Mouse (Mus musculus) adrenal gland, postnatal 25 days (tissue): ENCODE data around the gene Siah2. TPM values are rescaled to one million over a fixed set of nuclear protein-coding genes. Genes with fewer than 3 reads are reported as not detected.

Source experiments
- DNase-seq: peaks from one replicate; pipeline ENCODE4 v3.0.0; 2021; ENCODE audit warnings: mixed read lengths
- long read RNA-seq: library from polyadenylated mRNA; stranded (forward); transcript quantifications from one replicate; pipeline ENCODE4 v2.0.0, GENCODE M21; 2021
- total RNA-seq: library from RNA; stranded (reverse); gene quantifications from 2 replicates; pipeline ENCODE4 v1.2.3, GENCODE M21; 2021

The Siah2 gene
- 20.2 and 20.5 TPM in 2 replicates for total RNA-seq
- long read RNA-seq, transcript Siah2-201 (2 exons, 2,511 nt): major isoform, 24 of 32 reads
- long read RNA-seq, partial matches to known transcripts: 0 of 32 reads
- long read RNA-seq, other reads (novel, unspliced or antisense): 8 of 32 reads

- peak; percentile 91 for DNase-seq
Observed at GRCm38 (mm10) chr3:58691997-58692721, at the start of gene Siah2. TSS of gene Siah2 (minus strand) at chr3:58692400.

- DNase-seq: no peak
Observed at GRCm38 (mm10) chr3:58739536-58739935, 47.3 kb upstream of the Siah2 start.

GRCm38 (mm10) chr3:58738346-58739089, 46.3 kb upstream of the Siah2 start:
- no peak for DNase-seq

DNA sequence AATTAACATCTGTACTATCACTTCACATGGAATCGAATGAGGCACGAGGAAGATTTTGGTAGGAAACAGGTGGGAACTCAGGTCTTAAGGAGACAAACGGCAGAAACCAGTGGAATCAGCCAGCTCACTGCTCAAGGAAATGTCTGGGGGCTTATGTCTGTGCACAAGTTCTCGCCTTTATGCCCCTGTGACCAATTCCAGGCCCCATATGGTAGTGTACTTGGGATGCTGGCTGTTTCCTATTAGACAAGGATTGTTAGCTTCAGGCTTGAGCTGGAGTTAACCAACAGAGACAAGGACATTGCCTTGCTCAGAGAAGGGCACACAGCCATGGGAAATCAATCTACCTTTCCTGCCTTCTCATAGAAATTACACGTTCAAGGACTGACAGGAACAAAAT, 39.3 kb upstream of the Siah2 start:
- DNase-seq: no peak

GRCm38 (mm10) chr3:58730580-58730979, 38.4 kb upstream of the Siah2 start:
- DNase-seq: no peak

DNA sequence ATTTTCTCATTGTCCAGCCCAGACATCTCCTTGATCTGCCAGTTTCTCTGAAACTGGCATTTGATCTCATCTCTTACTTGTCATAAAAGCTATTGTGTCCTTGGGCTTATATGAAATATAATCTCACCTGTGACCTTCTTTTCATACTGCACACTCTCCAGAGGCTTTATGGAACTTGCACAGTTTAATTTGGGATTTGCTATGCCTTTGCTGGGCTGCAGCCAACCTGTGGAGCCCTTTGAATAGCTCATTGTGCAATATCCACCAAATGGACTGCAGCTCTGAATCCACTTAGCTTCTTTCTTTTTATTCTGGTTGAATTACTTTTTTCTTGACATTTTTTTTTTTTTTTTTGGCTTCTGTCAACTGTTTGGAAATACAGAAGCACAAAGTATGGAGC, 37.3 kb upstream of the Siah2 start:
- peak; percentile 21 for DNase-seq

DNA sequence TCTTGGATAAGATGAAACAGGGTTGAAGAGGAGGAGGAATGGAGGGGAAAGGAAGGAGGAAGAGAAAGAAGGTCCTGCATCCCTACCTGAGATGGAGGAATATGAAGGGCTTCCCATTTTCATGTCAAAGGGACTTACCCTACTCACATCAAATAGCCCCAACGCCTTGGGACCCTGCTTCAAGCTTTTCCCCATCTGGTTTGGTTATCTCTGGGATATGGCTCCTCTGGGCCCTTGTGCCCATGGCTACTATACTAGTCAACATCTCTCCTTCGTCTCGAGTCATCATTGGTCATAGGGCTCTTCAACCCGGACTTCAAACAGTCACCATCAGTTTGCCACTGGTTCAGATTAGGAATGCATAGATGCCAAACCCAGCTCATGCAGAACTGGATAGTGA, 35.4 kb upstream of the Siah2 start:
- DNase-seq: no peak

DNA sequence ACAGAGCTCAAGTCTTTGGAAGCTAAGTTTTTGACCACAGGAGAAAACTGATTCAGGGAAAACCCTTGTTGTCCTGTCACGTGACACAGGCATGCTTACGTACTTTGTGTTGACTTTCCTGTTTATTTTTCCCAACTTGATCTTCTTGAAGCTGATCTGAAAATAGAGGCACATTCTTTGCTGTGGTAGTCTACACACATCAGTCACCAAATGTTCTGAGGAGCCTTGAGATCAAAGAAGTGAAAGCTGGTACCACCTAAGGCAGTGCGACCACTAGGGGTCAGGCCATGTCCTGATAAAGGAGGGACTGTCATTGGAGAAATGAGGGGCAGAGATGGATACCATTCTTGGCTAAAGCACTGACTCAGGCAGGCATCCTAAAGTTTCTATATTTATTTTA, 34.8 kb upstream of the Siah2 start:
- peak; percentile 55 for DNase-seq

DNA sequence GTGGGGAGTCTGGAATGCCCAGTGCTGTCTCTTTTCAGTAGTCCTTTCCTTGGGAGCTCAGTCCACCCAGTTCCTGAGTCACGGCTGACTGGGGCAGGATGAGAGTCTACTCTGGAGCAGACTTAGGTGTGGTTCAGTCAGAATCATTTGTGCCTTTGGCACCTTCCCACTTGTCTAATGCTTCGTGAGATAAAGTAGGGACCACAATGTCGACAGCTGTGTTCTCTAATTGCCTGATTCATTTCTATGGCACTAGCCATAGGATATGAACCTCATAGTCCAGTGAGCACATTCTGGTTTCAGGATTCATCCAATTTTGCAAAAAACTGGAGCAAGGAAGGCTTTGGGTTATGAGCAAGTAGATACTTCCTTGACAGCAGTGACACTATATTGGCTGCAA, 34.2 kb upstream of the Siah2 start:
- no peak for DNase-seq

- DNase-seq: no peak
Observed at GRCm38 (mm10) chr3:58724815-58725214, 32.6 kb upstream of the Siah2 start.

DNA sequence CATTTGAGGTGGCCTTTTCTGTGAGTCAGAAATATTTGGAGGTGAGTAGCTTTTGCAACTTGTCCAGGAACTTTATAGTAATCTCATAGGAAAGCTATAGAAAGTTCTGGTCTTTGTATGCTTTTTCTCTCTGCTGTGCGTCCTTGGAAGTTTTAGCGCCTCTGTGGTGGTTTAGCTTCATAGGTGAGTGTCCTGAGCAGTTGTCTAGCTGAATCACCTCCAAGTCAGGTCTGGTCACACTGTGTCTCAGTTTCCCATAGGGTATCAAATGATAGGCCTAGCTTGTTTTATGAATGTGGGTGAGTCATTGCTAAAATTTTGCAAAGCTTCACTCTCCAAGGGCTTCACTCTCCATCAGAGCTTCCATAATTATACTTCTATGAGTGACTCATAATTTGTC, 31.5 kb upstream of the Siah2 start:
- DNase-seq: no peak

DNA sequence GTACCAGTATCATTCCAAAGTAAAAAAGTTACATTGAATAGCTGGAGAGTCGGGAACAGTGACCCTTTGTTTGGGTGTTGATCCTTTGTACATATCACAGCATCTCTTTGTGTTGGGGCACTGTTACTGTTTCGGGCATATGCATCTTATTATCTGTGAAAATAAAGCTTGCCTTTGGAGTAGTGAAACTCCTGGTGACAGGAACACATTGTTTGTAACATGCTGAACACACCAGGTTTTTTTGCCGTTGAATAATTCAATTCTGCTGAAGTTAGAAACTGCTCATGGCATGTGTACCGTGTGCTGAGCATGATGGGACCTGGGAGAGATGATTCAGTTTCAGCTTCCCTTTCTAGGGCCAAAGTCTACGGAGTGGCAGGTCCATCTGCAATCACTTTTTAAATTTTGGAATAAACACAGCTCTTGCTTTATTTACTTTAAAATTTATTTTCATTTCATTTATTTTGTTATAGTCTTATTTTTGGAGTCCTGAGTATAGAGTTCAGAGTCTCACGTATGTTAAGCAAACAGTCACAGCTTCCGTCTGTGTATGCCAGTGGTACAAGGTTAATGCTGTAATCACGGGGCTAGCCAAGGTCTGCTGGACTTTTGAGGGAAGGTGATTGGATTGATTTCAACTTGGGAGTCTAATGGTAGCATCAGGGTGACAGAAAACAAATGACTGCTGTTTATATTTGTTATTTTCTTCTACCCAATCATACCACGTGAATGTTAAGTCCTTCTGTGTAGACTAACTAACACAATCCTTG, 27.4 kb upstream of the Siah2 start:
- DNase-seq: no peak

DNA sequence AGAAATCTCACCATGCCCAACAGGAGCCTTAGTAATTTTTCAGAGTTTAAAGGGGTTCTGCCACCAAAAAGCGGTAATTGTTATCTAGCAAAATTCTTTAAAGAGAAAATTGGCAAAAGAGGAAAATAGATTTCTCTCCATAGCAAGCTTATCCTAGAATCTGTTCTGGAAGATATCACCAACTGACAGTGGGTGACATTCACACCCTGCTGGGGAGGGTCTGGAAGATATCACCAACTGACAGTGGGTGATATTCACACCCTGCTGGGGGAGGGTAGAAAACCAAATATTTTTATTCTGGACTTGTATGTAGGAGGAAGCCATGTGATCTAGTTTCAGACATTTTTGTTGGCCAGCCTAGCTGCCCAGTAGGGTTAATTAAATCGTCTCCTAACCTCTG, 24.5 kb upstream of the Siah2 start:
- no peak for DNase-seq

- no peak for DNase-seq
Observed at GRCm38 (mm10) chr3:58714767-58715166, 22.6 kb upstream of the Siah2 start.

- peak; percentile 13 for DNase-seq
Observed at GRCm38 (mm10) chr3:58714034-58714433, 21.8 kb upstream of the Siah2 start.

DNA sequence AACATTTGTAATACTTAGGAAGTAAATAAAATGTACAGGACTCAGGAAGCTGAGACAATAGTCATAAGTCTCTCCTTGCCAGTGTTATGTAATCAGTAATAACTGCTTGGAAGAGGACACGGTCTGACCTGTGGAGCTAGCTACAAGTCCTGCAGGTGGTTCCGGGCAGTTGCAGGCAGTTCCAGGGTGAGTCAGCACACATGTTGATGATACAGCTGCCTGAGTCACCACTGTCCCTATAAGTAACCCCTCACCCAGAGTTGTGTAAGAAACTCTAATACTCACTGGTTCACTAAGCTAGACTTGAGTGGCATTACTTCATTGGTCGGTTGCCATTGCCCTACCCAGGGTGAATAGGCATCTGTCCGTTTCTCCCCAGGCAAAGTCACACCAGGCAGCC, 21.0 kb upstream of the Siah2 start:
- no peak for DNase-seq

- DNase-seq: no peak
Observed at GRCm38 (mm10) chr3:58704547-58704946, 12.3 kb upstream of the Siah2 start.

- DNase-seq: no peak
Observed at GRCm38 (mm10) chr3:58703748-58704147, 11.5 kb upstream of the Siah2 start.

- DNase-seq: no peak
Observed at GRCm38 (mm10) chr3:58702329-58702728, 10.1 kb upstream of the Siah2 start.

- DNase-seq: no peak
Observed at GRCm38 (mm10) chr3:58701441-58701840, 9.2 kb upstream of the Siah2 start.

DNA sequence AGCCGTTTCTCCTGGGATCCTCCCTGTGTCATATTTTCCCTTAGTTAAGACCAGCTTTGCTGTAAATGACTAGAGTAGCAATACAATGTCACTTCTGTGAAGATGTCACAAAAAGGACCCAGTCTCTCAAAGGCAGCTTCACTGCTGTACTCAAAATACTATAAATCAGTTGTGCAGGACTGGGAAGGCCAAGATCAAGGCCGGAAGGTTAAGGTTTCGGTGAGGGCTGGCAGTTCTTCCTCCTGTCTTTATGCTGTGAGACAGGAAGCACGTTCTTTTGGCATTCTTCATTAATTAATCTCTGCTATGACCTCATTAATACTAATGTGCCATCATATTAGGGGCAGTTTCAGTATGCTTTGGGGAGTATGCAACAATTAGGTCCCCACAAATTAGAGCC, 5.7 kb upstream of the Siah2 start:
- DNase-seq: no peak

DNA sequence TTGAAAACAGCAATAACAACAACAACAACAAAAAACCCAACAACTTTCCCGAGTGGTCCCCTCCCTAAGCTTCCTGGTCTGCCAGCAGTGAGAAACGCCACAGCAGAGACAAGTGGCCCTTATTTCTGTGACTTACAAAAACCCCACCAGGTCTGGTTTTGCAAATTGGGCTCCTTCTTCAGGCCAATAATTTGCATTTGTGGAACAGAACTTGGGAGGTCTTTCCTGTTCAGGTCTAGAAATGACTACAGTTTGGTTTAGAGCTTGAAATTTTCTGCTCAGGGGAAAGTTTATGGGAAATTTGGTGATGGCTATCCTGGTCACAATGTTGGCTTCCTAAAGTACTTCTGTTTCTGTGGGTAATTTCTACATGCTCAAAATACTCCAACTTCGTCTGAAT, 4.6 kb upstream of the Siah2 start:
- DNase-seq: no peak

DNA sequence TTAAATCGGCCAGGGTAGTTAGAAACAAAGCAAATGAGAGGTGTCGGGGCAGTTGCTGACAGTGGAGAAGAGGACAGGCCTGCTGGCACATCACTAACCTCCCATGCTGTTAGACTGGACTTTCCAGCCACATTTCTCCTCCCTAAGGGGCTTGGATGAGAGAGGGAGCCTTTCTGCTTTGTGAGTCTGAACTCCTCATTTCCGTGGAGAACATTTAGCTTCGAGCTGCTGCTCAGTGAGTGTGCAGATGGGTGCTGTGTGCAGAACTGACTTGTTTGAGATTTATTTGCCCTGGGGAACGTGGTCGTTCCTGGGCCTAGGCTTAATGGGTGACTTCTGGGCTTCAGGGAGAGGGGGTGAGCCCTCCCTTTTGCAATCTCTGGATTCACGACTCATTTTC, 3.3 kb upstream of the Siah2 start:
- no peak for DNase-seq
